Mouse (Mus musculus) hindbrain, embryonic 12.5 days (tissue): ENCODE results near the gene Fam83g. TPM values are rescaled to one million over a fixed set of nuclear protein-coding genes. Genes with fewer than 3 reads are reported as not detected.
A peak's percentile ranks its signal among the peaks of the same experiment; 100 is the strongest.
"Not testable (repeated sequence)": the region's sequence is repeated elsewhere in the genome, so short reads cannot be mapped to it uniquely, and the experiment has no call there.

Experiments
- ATAC-seq: fragments of 200-750 bp; cut with Nextera tagmentation; 2 replicates; pipeline ENCODE4 v1.8.0; 2017; ENCODE audit warnings: moderate TSS enrichment; ENCODE audit not compliant: low FRiP score
- H3K27ac ChIP-seq: fragments of 300-500 bp; sonication (generic); 2 replicates; pipeline ENCODE4 v1.5.1; 2016; ENCODE audit warnings: mild to moderate bottlenecking
- H3K27me3 ChIP-seq: fragments of 300-500 bp; sonication (generic); 2 replicates; pipeline ENCODE4 v1.6.1; 2016; ENCODE audit warnings: mild to moderate bottlenecking
- H3K36me3 ChIP-seq: fragments of 300-500 bp; sonication (generic); 2 replicates; pipeline ENCODE4 v1.6.1; 2016; ENCODE audit warnings: mild to moderate bottlenecking
- H3K4me1 ChIP-seq: fragments of 300-500 bp; sonication (generic); 2 replicates; pipeline ENCODE4 v1.6.1; 2016
- H3K4me2 ChIP-seq: fragments of 300-500 bp; sonication (generic); replicated peaks from 2 replicates; pipeline ENCODE4 v1.6.1; 2016; ENCODE audit warnings: mild to moderate bottlenecking
- H3K4me3 ChIP-seq: fragments of 300-500 bp; sonication (generic); 2 replicates; pipeline ENCODE4 v1.5.1; 2016; ENCODE audit warnings: mild to moderate bottlenecking
- H3K9ac ChIP-seq: fragments of 300-500 bp; sonication (generic); 2 replicates; pipeline ENCODE4 v1.6.1; 2016; ENCODE audit warnings: mild to moderate bottlenecking, moderate library complexity
- H3K9me3 ChIP-seq: fragments of 300-500 bp; sonication (generic); replicated peaks from 2 replicates; pipeline ENCODE4 v1.6.1; 2016; ENCODE audit warnings: mild to moderate bottlenecking
- WGBS: fragments of 180-500 bp; shearing (Covaris S2); methylation state at CpG from one replicate; pipeline ENCODE4 v1.1.7; 2016; 5-methylcytosine and 5-hydroxymethylcytosine counted together
- polyA plus RNA-seq: library from polyadenylated mRNA; unstranded; fragments of >200 nt; fragmentation: Nextera tagmentation; extraction: Ambion mirVana; gene quantifications from 2 replicates; pipeline ENCODE4 v1.2.1, GENCODE M21; 2016

The Fam83g gene
- polyA plus RNA-seq = 0.41 and 0.50 TPM in 2 replicates

DNA sequence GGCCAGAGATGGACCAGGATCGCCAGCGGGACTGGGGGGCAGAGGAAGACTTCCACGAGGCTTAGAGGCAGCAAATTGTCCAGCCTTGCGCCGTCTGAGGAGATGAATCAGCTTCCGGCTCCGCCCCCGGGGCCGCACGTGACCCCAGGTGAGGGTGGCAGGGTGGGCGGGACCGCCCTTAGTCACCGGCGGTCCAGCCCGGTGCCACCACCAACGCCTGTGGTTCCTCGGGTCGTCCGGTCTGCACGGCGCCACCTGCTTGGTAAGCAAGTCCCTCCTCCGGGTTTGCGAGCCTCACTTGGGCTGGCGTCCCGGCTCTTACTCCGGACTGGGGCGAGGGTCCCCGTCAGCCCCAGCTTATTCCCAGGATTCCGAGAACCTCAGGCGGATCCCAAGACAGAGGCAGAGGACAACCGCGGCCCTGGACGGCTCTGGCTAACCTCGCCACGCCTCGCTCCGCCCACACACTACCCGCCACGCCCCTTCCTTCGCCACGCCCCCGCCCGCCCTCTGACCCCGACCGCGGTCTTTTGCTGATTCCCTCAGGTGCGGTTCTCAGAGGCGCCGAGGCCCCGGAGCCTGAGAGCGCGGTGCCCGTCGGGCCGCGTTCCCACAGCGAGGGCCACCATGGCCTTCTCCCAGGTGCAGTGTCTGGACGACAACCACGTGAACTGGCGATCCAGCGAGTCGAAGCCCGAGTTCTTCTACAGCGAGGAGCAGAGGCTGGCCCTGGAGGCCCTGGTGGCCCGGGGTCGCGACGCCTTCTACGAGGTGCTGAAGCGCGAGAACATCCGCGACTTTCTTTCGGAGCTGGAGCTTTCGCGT lies at the start of gene Fam83g:
Gene Fam83g (plus strand): TSS at position 185 of the 825 bp plus-strand sequence.
- ATAC-seq = no peak
- Histone ChIP-seq H3K9ac (peak within 1 kb of the TSS; percentile 32; the same call in 1 of the 2 replicates), H3K27me3 (peaks cover 43% of the 10 kb centered on the region)

GRCm38 (mm10) chr11:61636309-61636708 lies 47.6 kb upstream of the Fam83g start:
- H3K9ac ChIP-seq, H3K4me3 ChIP-seq, H3K4me2 ChIP-seq, H3K27me3 ChIP-seq, H3K9me3 ChIP-seq, H3K36me3 ChIP-seq, H3K4me1 ChIP-seq, H3K27ac ChIP-seq, ATAC-seq: not testable (repeated sequence)
- WGBS = 91% methylated on average over 3 of the region's 4 CpGs

More for the DNA sequence above, at the start of gene Fam83g:
- Histone ChIP-seq H3K27ac (no peak within 1 kb of the TSS), H3K4me3 (peak within 1 kb of the TSS; percentile 37), H3K4me2 (peak within 1 kb of the TSS; percentile 56), H3K9me3 (no peaks in the 10 kb centered on the region), H3K36me3 (no peaks in the 10 kb centered on the region), H3K4me1 (peaks cover 8% of the 10 kb centered on the region)
- 1% methylated on average over 76 of the region's 76 CpGs for WGBS

GRCm38 (mm10) chr11:61637413-61637812 lies 46.5 kb upstream of the Fam83g start:
- Histone ChIP-seq H3K4me3 (no peak overlapping the region), H3K9ac (no peak overlapping the region), H3K9me3 (no peaks in the 10 kb centered on the region), H3K36me3 (no peaks in the 10 kb centered on the region), H3K4me2 (no peak overlapping the region), H3K27ac (no peak overlapping the region), H3K4me1 (no peaks in the 10 kb centered on the region), H3K27me3 (no peaks in the 10 kb centered on the region)
- no peak for ATAC-seq
- WGBS = 67% methylated on average over 1 of the region's 1 CpGs

DNA sequence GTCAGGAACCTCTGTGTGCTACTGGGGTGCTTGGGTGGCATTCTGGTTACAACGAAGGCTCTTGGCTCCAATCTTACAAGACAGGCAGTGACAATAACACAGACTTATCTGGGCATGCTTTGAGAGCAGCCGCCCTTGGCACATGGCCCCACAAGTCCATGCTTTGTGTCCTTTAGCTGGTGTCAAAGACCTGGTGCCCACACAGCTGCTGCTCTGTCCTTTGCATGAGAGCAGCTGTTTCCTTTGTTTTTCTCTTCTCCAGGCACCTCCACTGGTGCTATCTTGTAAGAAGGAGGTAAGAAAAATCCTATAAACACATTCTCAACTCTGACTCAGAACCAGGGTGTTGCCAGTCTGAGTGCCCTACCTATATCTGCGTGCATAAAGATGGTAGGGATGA lies 46.0 kb upstream of the Fam83g start:
- 94% methylated on average over 3 of the region's 3 CpGs for WGBS
- H3K9me3 ChIP-seq = no peaks in the 10 kb centered on the region

DNA sequence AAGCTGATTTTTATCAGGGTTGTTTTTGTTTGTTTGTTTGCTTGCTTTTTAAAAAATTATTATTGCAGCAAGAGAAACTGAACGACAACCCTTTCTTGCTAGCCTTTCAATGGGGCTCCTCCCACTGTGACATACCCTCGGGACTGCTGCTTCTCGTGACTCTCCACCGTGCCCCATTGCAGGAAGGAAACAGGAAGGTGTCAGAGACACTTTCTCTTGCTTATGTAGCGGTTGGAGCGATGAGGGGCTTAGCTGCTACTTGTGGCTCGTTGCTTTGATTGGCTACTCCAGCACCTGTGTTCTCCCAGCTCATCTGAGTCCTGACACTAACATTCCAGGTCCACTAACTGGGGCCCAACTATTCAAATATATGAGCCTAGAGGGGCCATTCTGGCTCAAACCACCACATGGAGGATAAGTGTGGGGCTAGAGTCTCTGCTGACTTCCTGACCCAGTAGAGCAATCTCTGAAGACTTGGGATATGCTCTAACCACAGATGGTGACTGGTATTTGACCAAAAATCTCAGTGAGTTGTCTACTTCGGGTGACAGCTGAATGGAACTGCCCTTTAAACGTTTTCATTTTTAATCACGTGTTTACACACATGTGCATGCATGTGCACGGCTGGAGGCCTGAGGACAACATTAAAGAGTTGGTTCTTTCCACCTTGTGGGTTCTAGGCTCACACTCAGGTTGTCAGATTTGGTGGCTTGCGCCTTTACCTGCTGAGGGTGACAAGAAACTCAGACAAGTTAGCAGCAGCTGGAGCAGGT lies 44.9 kb upstream of the Fam83g start:
- Histone ChIP-seq H3K9ac (no peak overlapping the region), H3K27ac (no peak overlapping the region), H3K4me3 (no peak overlapping the region), H3K36me3 (no peaks in the 10 kb centered on the region), H3K4me2 (no peak overlapping the region), H3K4me1 (no peaks in the 10 kb centered on the region), H3K9me3 (no peaks in the 10 kb centered on the region), H3K27me3 (no peaks in the 10 kb centered on the region)
- no peak for ATAC-seq
- WGBS = 83% methylated on average over 12 of the region's 12 CpGs

More for the DNA sequence above, 46.0 kb upstream of the Fam83g start:
- no peak for ATAC-seq
- Histone ChIP-seq H3K27ac (no peak overlapping the region), H3K36me3 (no peaks in the 10 kb centered on the region), H3K27me3 (no peaks in the 10 kb centered on the region), H3K4me1 (no peaks in the 10 kb centered on the region), H3K4me2 (no peak overlapping the region), H3K4me3 (no peak overlapping the region), H3K9ac (no peak overlapping the region)

- Histone ChIP-seq H3K4me1 (no peaks in the 10 kb centered on the region), H3K27ac (no peak overlapping the region), H3K27me3 (no peaks in the 10 kb centered on the region), H3K36me3 (no peaks in the 10 kb centered on the region), H3K4me3 (no peak overlapping the region), H3K4me2 (no peak overlapping the region), H3K9me3 (no peaks in the 10 kb centered on the region), H3K9ac (no peak overlapping the region)
- WGBS = 93% methylated on average over 6 of the region's 6 CpGs
- ATAC-seq = no peak
Measured at GRCm38 (mm10) chr11:61639601-61640177, 44.2 kb upstream of the Fam83g start.

DNA sequence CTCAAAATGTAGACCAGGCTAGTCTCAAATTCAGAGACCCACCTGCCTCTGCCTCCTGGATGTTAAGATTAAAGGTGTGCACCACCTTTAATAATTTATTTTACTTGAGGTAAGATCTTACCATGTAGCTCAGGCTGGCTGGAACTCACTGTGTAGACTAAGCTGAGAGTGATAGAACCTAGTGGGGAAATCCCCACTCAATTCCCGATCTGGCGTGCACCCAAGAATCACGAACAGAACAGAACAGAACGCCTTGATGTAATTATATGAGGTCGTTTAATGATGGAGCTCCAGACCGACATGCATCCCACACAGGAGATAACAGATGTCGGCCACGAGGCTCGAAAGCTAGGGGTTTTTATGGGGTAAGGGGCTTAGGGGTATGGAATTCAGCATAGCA lies 43.3 kb upstream of the Fam83g start:
- ATAC-seq, H3K36me3 ChIP-seq, H3K27ac ChIP-seq, H3K4me3 ChIP-seq, H3K4me1 ChIP-seq, H3K27me3 ChIP-seq, H3K9me3 ChIP-seq, H3K4me2 ChIP-seq, H3K9ac ChIP-seq: not testable (repeated sequence)
- WGBS = 88% methylated on average over 9 of the region's 9 CpGs

DNA sequence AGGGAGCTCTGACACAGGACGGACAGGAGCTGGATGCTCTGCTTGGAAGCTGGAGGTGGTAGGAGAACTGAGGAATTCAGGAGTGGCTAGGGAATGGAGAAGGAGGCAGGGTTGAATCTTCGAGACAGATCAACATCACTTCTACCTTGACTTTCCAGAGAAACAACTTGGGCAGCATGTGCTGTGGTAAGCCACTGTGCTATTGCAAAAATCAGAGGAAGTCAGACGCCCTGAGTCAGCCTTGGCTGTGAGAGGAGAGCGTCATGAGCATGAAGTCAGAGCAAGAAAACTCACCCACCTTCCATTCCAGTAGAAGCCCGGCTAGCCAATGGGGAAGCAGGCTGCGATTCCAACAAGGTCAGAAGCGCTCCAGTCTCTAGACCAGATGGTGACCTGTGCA lies 41.8 kb upstream of the Fam83g start:
- Histone ChIP-seq H3K36me3 (no peaks in the 10 kb centered on the region), H3K9me3 (no peaks in the 10 kb centered on the region), H3K27ac (no peak overlapping the region), H3K27me3 (no peaks in the 10 kb centered on the region), H3K9ac (no peak overlapping the region), H3K4me1 (no peaks in the 10 kb centered on the region), H3K4me2 (no peak overlapping the region), H3K4me3 (no peak overlapping the region)
- 83% methylated on average over 7 of the region's 7 CpGs for WGBS
- no peak for ATAC-seq

DNA sequence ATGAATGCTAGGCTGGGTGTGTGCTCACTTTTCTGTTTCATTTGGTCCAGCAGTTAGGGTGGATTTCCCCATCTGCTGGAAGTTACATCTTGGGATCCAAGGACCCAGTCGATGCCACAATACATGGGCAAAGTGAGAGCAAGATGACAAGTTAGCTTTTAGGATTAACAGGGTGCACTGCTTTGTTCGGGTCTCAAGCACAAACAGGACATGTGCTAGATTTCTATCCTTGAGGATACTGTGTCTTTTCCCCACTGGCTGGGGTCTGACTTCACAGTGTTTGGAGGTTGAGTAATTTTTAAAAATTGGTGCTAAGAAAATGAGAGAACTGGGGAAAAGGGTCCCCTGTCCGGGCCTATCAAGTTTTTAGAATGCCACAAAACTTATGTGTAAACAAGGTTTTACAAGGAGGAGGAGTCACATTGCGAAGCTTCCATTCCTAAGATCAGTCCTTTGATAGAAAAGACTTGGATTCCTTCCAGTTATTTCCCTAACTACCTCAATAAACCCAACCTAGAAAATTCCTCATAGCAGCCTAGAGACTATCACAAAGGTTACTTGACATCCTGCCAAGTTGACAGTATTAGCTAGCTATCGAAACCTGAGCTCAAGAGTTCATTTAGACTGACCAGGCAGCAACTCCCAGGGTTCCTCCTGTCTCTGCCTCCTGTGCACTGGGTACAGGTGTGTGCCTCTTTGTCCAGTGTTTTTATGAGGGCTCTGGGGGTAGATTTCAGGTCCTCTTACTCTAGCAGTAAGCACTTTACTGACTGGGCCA lies 40.5 kb upstream of the Fam83g start:
- no peaks in the 10 kb centered on the region for H3K36me3 ChIP-seq
- no peak overlapping the region for H3K4me3 ChIP-seq
- no peaks in the 10 kb centered on the region for H3K9me3 ChIP-seq
- no peak for ATAC-seq
- H3K9ac ChIP-seq = no peak overlapping the region
- H3K27me3 ChIP-seq = no peaks in the 10 kb centered on the region
- no peak overlapping the region for H3K27ac ChIP-seq
- WGBS = 85% methylated on average over 5 of the region's 5 CpGs
- no peak overlapping the region for H3K4me2 ChIP-seq
- no peaks in the 10 kb centered on the region for H3K4me1 ChIP-seq

DNA sequence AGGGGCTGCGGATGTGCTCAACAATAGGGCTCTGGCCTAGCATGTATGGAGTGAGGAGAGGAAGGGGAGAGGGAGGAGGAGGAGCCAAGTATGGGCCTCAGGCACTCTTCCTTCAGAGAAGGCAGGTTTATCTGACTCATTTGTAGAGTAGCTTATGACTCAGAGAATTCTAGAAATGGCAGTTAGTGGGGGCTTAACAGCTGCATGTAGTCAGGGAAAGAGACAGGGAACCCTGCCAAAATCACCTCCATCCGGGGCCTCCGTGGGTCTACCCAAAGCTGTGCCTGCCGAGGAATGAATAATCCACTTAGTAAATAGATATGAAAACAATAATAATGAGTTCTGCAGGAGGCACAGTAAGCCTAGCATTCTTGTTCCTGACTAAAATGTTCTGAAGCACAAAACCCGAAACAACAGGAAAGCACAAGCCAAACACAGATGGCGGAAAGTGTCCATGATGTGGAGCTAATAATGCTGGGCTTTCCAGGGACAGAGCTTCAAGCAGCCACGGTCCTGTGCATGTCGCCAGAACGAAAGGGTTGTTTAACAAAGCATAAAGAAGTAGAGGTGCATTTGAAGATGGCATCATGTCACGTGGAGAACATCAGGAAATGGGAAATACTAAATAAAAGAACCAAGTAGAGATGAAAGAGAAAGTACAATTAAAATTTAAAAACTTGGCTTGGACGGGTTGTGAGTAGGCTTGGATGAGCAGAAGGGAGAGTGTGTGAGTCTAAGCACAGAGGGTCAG lies 39.1 kb upstream of the Fam83g start:
- Histone ChIP-seq H3K4me2 (no peak overlapping the region), H3K9ac (no peak overlapping the region), H3K9me3 (no peaks in the 10 kb centered on the region), H3K4me3 (no peak overlapping the region), H3K4me1 (no peaks in the 10 kb centered on the region), H3K27ac (no peak overlapping the region), H3K27me3 (no peaks in the 10 kb centered on the region), H3K36me3 (no peaks in the 10 kb centered on the region)
- WGBS = 80% methylated on average over 11 of the region's 11 CpGs
- no peak for ATAC-seq

DNA sequence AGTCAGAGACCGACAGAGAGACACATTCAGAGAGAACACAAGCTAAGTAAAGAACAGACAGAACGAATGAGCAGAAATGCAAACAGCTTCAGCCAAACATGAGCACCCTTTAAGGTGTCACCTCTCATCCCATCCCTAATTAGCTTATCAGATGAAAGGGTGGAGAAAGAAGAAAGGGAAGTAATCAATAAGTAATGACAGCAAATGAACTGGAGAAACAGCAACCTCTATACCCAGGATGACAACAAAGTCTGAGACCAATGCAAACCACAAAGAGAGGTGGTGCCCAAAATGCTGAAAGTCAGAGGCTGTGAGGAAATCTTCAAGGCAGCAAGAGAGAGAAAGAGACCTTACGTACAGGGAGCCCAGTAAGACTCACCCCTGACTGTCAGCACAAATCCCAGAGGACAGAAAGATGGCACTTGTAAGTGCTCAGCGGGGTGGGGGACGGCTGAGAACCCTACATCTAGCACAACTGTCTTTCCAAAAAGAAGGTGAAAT lies 38.5 kb upstream of the Fam83g start:
- Histone ChIP-seq H3K4me1 (no peaks in the 10 kb centered on the region), H3K27me3 (no peaks in the 10 kb centered on the region), H3K9me3 (no peaks in the 10 kb centered on the region), H3K27ac (no peak overlapping the region), H3K4me3 (no peak overlapping the region), H3K36me3 (no peaks in the 10 kb centered on the region), H3K9ac (no peak overlapping the region), H3K4me2 (no peak overlapping the region)
- no peak for ATAC-seq
- WGBS = 74% methylated on average over 5 of the region's 5 CpGs
